Mouse (Mus musculus): ENCODE results near the gene Syt16.

DNA sequence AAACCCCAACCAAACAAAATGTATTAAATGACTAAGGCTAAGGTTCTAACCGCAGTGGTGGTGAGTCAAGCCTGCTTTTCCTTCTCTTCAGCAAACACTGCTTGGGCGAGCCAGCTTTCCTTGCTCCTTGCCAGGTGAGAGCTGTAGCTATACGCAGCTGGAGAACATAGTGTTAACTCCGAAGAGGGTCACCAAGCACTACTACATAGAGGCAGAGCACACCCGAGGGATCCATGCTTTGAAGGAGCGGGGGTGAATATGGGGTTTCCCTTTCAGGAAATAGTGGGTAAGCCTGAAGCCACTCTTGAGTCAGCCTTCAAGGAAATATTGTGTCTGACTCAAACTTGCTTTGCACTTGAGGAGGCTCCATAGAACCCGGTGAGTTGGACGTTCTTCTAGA lies 95.6 kb downstream of the Syt16 start:
- TF ChIP-seq GATA1 (IDR thresholded peaks at IDR 0.05; ENCODE audit: low read length) (no peak), TAL1 (IDR thresholded peaks at IDR 0.05; ENCODE audit: low read length) (no peak)

All from erythroblast, embryonic 14.5 days (primary cell).